Mouse (Mus musculus) thymus, postnatal 14 days (tissue): ENCODE data around the gene Slc1a4.

Source experiments
- DNase-seq: peaks from one replicate; pipeline ENCODE4 v3.0.0; 2021

Gene Slc1a4

DNA sequence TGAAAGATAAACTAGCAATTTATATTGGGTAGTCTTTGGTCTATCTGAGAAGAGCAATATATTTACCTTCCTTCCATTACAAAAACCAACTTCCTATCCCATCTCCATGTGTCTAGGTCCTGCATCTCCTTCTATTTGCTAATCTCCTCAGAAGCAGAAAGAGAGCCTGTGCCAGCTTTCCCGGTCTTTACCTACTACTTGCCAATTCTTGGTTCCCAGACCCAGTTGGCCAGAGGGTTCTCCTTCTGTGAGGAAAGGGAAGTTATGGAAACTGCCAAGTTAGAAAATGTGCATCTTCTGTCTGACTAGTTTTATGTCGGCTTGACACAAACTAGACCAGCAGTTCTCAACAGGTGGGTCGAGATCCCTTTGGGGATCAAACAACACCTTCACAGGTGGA lies 8.5 kb downstream of the Slc1a4 start:
- no peak for DNase-seq

DNA sequence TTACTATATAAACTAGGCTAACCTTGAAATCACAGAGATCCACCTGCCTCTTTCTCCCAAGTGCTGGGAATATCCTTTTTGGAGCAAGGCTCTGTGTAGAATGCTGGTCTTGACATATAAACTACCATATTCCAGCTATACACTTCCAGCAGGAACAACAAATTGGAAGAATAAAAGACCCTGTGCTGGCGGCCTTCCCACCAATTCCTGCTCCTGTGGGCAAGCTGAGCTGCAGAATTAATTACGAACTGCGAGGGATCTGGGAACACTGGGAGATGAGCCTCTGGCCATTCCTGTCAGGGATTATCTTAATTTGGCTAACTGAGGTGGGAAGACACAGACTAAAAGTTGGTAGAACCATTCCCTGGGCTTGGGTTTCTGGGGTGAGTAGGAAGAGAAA lies 10.1 kb downstream of the Slc1a4 start:
- no peak for DNase-seq

DNA sequence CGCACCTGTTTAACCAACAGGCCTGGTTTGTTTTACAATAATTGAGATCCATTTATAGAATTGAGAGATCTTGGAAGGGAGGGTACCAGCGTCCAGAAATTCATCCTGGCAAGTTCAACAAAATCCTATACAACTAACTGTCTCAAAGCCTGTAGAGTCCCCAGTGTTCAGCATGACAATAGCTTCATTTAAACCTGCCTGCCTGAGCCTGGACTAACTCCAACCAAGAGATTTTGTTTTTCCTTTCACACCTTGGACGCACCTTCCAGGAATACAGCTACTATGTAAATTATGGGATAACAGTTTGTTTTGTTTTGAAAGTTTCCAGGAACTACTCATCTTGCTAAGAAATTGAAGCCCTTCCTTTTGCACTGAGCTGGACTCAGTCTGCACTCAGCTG lies 11.9 kb downstream of the Slc1a4 start:
- DNase-seq, result no peak

DNA sequence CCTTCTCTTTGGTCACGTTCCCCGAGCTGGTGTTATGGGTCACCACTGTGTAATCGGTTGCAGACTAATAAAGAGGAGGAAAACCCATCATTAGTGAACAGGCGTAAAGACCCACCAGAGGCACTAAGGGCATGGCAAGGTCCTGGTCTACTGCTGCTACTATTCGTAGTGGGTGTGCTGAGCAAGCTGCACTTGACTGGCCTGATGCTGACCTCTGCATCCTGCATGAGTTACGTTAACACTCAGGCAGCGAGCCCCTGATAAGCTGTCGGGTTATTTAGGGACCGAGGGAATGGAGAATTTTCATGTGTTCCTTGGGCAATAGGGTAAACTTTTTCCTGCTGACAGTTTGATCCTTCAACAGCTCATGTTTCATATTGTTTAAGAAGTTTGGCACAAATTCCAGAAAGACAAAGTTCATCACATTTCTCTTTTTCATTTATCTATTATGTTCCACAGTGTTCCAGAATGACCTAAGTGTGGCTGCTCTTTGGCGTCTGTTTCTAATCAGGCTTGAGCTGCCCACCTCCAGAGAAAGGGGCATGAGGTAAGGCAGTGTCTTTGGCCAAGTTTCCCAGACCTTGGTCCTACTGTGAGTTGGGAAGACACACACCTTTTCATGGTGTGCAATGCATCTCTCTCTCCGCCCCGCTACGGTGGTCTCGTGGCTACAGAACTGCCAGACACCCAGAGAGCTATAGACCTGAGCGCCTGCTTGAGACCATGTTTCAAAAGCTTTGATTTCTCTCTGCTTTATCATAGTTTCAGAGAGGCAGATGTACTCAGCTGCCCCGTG lies 13.7 kb downstream of the Slc1a4 start:
- no peak for DNase-seq

DNA sequence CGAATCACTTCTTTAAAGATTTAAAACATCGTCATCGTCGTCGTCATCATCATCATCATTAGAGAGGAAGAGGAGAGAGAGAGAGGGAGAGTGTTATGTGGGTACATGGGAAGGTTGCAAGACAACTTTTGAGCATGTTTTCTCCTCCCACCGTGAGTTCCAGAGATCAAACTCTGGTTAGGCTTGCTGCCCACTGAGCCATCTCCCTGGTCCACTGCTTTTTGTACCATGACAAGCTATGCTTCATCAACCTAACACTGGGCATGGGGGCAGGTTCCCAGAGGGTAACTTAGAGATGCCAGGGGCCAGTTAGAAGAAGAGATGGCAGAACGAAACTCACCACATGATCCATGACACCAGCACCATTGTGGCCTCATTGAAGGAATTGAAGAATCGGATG lies 18.9 kb downstream of the Slc1a4 start:
- no peak for DNase-seq

DNA sequence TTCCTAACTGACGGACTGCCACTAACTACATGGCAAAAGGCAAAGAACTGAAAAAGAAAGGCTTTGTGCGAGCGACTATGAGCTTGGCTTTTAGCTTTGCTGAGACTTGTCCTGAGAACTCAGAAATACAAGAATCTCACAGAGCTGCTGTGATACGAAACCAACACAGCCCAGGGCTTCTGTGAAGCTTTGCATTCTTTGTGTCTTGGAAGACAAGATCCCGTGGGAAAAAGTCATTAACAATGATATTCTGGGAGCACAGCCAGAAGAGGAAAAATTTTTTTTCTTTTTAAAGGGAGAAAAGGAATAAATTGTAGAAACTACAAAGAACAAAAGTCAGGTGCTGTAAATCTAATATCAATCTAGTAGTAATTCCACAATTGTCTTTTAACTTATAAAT lies 23.5 kb downstream of the Slc1a4 start:
- DNase-seq, result no peak

DNA sequence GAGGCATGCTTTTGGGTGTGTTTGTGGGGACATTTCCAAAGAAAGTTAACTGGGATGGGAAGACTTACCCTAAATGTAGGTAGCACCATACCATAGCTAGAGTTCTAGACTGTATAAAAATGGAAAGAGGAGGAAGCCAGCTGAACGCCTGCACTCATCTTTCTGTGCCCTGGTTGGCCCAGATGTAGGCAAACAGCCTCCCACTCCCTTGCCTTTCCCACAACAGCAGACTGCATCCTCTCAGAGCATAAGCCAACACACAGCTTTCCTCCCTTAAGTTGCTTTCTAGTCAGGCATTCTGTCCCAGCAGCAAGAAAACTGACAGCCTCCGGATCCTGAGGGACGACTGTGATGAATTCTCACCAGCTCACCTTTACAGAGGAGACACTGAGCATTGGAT lies 25.1 kb downstream of the Slc1a4 start:
- no peak for DNase-seq

DNA sequence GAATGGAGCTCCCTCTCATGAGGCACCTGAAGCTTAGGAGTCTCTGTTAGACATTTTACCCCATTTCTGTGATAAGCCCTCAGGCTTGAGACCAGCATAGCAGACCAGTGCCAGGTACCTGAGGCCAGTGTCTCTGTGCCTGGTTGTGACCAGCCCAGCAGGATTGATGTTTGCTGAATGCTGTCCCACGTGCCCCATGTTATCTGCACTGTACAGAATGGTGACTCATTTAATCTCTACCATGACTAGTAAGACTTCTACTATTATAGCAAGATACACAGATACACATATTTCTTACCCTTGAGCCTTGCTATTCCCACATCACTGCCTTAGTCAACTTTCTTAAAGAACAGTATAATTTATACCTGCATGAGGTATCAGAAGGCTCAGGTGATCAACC lies 26.9 kb downstream of the Slc1a4 start:
- DNase-seq, result no peak

DNA sequence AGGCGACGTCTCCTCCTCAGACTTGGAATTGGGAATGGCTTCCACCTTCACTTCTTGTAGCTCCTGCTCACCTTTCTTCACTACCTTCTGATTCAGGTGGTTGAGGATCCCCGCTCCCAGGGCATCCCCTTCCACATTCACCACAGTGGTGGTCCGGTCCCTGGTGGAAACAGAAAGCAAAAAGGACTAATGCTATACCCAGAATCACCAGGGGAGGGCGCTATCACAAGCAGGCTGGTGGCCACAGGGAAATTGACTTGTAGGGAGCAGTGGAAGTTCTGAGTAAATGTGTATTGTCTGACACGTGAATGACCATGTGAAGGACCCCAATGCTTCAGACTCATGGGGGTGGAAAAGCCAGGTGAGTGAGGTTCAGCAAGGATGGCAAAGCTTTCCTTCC lies 28.2 kb downstream of the Slc1a4 start:
- DNase-seq, result peak; percentile 50

DNA sequence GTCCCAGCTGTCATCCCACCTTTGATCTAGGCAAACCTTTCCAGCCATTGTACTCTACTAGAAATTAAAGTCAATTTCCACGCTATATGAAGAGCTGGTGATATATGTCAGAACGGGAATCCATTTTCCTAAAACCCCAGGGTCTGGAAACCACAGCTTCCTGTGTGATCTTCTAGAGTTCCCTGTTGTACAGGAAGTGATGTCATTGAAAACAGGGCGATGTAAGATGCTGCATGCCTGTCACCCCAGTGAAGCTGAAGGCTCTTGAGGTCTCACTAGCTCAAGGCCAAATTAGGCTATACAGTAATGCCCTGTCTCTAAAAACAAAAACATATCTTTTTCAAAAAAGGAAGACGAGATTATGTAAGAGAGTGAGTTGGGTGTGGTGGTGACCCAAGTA lies 31.2 kb downstream of the Slc1a4 start:
- no peak for DNase-seq

DNA sequence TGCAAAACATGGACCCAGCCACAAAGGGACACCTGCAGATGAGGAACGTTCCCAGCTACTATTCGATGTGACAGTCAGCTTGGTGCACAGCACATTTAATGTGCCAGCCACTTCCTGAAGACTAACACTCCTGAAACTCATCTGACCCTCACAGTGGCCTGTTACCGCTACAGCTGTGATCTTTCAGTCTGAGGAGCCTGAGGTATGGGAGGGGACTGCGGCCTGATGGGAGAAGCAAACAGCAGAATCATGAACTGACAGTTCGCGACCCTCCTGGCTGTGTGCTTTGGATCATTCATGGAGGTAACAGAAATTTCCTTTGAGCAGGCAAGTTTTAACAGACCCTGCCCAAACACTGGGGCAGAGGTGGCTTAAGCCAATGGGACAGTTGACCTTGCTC lies 31.7 kb downstream of the Slc1a4 start:
- no peak for DNase-seq

DNA sequence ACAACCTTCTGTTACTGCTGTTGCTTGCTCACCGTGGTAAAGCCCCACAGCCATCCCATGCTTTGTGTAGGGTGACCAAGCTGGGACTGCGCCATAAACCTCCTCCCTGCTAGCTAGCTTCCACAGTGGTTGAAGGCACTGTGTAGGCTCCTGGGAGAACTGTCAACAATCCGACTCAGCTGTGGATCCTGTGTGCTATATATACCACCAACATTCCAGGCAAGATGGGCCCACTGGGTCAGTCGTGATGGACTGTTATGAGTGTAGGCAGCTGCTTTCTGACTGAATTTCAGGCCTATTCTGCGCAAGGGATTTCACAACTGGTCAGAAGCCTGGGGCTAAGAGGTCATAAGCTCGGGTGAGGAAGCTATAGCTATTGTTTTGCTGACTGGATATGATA lies 32.6 kb downstream of the Slc1a4 start:
- no peak for DNase-seq

DNA sequence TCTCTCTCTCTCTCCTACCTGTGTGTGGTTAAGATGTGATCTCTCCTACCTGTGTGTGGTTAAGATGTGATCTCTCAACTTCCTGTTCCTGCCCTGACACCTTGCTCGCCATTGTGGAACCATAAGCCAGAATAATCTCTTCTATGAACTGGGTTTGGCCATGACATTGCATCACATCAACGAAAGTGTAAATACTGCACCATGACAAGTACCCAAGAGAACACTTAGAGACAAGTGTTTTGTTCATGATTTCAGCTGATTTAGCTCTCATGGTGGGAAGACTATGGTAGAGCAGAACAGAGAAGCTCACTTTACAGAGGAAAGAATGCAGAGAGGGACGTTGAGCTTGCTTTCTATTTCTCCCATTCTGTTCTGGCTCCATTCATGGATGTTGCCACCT lies 48.0 kb downstream of the Slc1a4 start:
- no peak for DNase-seq

DNA sequence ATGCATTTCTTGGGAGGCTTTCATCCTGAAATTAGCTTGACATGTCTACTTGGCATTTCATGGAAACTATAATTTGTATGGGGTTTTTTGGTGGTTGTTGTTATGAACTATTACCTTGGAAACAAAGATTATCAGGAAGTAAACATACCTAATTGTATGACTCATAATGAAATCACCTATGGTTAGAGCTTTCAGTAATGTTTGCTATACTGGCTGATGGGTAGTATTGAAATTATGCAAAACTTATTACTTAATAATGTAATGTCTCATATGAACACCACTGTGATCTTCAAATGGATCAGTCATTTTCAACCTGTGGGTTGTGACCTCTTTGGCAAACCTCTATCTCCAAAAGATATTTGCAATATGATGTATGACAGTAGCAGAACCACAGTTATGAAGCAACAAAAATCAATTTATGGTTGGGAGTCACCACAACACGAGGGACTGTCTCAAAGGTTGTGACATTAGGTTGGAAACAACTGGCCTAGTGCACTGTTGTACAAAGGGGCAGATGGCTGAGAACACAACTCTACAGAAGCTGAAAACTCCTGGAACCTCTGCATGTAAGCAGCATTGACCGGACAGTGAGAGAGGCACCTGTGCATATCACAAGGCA lies 49.8 kb downstream of the Slc1a4 start:
- no peak for DNase-seq

DNA sequence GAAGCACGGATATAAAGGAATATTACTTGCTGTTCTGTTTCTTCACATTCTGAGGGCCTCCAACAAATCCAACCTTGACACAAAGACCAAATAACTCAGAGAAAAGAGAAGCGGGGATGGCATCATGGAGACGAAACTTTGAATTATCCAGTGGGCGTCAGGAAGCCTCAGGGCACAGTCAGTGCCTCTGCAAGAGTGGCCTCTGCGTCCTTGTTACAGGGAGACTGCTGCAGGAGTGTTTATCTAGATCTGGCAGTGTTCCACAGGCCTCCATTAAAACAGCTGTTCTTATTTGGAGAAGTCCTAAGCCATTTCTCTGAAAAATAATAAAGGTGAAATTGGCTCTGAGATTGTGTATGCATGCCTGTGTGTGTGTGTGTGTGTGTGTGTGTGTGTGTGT lies 51.5 kb downstream of the Slc1a4 start:
- DNase-seq, result no peak

DNA sequence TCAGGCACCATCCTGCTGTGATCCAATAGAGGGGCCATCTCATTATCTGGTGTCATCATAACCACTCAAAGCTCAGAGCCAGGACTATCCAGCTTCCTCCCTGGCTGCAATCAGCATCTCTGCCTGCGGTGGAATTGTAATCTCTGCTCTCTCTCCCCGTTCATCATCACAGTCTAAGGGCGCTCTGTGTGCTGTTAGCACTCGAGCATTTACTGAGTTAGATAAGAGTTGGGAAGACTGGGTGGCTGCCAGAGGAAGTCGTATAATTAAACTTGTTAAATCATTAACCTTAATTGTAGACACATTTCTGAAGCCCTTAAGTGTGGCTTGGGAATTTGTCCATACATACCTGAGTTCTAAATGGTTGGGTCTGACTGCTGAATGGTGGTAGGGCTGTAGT lies 53.8 kb downstream of the Slc1a4 start:
- no peak for DNase-seq

DNA sequence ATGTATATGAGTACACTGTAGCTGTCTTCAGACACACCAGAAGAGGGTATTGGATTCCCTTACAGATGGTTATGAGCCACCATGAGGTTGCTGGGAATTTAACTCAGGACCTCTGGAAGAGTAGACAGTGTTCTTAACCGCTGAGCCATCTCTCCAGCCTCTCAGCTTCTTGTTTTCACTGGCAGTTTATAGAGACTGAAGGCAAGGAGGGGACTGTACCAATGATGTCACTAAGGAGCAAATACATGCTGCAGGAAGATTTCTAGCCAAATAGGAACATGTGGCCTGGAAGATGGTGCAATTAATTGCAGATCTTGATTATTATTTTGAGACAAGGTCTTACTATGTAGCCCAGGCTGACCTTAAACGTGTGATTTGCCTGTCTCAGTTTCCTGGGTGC lies 55.4 kb downstream of the Slc1a4 start:
- no peak for DNase-seq

DNA sequence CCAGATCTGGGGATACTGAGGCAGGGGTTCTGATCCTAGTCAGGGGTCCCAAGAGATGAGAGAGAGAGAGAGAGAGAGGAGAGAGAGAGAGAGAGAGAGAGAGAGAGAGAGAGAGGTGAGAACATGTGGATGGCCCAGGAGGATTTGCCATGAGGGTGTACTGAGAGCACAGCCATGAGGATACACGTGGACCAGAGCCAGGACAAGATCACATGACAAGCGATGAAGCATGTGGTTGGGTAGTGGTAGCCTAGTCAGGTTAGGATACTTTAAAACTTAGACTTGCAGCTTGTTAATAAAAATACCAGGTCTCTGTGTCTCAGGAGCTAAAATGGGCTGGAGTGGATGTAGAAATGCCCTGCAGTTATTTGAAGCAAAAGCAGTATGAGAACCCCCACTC lies 56.5 kb downstream of the Slc1a4 start:
- no peak for DNase-seq

DNA sequence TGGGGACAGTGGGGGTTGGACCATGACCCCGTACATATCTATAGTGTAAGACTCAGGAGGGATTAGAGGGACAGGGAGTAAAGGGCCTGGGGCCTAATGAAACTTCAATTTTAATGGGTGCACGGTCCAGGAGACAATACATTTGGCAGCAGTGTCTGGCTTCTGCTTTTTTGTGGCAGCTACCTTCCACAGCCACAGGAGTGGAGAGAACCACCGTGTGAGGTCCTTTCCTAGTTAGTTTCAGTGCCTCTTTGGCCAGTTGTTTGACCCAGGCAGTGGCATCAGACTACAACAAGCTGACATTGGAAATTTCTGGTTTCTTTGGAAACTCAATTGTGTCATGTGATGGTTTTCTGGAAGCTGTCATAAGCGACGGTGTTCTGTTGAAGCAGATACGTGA lies 62.6 kb downstream of the Slc1a4 start:
- DNase-seq, result no peak

DNA sequence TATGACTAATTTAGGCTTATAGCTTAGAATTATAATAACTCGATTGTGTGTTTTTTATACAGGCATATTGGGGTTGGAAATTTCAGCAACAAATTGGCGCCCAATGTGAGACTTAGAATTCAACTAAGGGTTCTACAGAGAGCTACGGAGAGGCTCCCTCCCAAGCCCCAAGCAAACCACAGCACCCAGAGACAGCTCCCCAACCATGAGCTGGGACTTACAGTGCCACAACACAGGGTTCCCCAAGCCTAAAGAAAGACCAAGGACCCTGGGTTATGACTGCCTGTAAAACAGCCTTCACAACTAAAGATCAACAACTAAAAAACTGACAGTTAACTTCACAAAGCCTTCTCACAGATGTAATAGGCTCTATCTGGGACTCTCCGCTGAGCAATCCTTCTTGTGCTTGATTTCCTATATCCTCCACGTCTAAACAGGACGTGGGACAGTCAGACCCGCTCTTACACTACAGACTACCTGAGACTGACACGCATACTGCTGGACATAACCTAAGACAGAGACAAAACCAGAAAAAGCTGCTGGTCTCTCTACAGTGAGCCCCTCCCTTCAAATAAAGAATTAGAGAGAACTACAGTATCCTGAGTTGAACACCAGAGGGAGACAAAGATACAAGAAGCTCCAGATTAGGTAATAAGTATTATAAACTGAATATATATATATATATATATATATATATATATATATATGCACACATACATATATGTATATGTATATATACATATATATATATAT lies 69.7 kb downstream of the Slc1a4 start:
- peak; percentile 11 for DNase-seq

DNA sequence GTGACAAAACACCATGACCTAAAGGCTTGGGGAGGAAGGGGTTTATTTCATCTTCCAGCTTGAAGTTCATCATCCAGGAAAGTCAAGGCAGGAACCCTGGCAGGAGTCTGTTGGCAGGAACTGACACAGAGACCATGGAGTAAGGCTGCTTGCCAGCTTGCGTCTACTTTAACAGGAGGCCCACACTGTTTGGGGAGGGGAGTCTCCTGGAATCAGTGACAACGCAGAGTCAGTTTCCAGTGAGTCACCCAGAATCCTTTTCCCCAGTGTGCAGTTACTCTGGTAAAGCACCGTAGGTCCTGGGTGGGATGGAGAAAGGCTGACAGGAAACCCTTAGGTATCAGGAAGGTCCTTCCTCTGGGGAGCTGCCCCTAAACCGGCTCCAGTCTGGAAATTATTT lies 77.7 kb downstream of the Slc1a4 start:
- DNase-seq, result no peak

DNA sequence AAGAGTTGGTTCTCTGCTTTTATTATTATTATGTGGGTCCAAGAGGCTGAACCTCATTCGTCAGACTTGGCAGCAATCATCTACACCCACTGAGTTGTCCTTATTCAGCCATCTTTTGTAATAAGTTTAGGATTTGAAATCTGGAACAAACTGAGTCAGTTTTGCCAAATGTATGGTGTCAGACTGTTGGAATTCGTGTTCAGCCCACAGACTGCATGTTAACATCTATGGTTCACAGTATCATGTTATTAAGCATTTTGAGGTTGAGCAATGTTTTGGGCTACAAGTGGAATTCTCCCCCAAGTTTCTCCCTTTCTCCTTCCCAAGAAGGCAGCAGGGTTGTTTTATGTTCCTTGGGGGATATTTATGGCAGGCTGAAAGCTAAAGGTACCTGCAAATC lies 79.4 kb downstream of the Slc1a4 start:
- DNase-seq, result no peak
